Mouse (Mus musculus) frontal cortex, adult (tissue): Measurements from ENCODE around the gene Atxn2l.
A peak's percentile ranks its signal among the peaks of the same experiment; 100 is the strongest.

Experiments used
- ATAC-seq: cut with Nextera tagmentation; 2 replicates; pipeline ENCODE4 v1.9.2; 2017; ENCODE audit warnings: mild to moderate bottlenecking, moderate library complexity, mixed read lengths; ENCODE audit not compliant: low TSS enrichment

The Atxn2l gene

DNA sequence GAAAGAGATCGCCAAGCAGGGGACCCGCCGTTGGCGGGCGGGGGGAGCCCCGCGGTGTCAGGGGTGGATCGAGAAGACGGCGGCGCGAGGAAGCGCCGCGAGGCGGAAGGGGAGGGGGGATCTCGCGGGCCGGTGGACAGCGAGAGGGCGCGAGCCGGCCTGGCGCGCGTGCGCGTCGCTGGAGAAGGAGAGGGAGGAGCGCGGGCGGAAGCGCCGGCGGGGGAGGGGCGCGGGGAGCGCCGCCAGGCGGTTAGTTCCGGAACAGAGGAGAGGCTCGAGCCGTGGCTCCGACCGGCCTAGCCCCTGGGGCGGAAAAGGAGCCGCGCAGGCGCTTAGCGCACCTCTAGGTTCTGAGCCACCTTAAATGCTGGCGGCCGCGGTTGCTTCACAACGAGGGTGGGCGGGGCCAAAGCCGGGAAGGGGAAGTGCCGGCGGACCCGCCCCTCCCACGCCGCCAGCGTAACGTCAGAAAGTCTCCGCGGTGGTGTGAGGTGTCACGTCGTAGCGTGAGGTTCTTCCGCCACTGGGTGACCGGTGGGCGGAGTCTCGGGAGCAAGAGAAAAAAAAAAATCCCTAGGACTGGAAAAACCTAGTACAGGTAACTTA is at the start of gene Atxn2l:
Atxn2l (minus strand) TSS at position 165 of the 606 bp plus-strand sequence.
- ATAC-seq, result peak; percentile 84

GRCm38 (mm10) chr7:126545631-126546030 is 42.4 kb upstream of the Atxn2l start:
- ATAC-seq, result no peak

DNA sequence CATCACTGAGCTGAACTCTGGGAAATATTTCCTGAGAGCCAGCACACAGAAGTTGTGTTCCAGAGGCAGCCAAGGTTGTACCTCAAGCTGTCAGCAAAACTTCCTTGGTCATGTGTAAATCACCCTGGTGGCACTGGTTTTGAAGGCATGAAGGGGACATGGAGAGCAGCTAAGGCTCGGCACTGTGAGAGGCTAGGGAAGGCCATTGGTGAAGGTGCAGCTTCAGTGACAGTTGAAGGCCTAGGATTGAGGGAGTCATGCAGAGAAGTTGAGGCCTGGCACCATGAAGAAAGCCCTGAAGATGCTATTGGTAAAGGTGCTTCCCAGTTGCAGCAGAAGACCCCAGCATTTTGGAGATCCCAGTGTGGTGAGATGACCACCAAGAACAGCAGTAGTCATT is 38.4 kb upstream of the Atxn2l start:
- ATAC-seq, result no peak

- no peak for ATAC-seq
These were observed 34.8 kb upstream of the Atxn2l start for GRCm38 (mm10) chr7:126537820-126538585.

DNA sequence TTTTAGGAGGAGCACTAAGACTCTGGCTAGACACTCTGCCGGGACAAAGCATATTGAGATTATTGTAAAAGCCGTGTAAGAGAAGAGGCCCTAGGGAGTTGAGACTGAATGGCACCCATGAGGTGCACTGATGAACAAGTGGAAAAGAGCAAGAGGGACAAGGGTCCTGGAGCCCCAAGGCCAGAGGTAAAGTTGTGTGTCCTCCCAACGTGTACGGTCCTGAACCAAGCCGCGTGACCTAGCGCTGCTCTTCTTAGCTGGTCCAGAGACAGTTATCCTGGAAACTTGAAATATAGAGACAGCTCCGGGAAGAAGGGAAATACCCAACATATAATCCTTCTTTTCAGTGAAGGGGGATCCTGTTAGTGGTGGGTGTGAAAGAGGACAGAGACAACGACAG is 33.2 kb upstream of the Atxn2l start:
- no peak for ATAC-seq

- ATAC-seq, result no peak; the same call in 1 of the 2 replicates
These were observed 32.5 kb upstream of the Atxn2l start for GRCm38 (mm10) chr7:126535766-126536165.

DNA sequence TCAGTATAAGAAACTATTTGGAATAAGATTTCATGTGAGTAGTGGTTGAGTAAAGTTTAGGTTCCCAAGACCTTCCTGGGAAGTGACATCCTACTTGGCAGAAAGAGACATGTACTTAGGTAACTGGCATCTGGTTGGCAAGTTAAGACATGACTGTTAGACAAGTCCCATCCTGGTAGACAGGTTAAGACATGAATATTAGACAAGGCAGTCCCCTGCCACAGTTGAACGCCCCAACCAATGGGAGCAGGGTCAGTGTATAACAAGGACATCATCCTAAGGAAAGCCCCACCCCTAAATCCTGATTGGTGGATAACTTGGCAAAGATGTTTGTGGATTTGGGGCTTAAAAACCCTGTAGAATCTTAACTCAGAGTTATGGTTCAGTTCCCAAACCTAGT is 30.2 kb upstream of the Atxn2l start:
- ATAC-seq, result no peak

DNA sequence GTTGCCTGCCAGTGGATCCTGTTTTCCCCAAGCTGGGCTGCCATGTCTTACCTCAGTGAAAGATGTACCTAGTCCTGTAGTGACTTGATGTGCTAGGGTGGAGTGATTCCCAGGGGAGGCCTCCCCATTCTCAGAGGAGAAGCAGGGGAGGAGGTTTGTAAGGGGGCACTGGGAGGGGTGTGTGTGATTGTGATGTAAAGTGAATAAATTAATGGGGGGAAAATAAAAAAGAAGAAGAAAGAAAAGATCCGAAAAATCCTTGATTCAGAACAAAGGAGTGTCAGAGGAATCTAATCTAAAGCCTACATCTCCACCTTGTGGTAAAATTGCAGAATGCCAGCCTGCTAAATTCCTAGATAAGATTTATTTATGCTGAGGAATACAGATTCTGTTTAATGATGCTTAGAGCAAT is 24.9 kb upstream of the Atxn2l start:
- no peak; the same call in 1 of the 2 replicates for ATAC-seq

DNA sequence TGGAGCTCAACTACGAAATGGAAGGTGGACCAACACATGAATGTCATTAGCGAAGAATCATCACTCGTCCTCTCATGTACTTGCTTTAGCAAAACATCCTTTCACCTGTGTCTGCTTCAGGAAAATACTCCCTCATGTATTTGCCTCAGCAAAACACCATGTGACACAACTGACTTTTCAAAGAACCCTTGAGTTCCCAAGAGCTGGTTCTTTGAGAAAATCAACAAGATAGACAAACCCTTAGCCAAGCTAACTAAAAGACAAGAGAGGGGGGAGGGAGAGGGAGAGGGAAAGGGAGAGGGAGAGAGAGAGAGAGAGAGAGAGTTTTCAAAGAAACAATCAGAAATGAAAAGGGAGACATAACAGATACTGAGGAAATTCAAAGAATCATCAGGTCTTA is 20.1 kb upstream of the Atxn2l start:
- no peak for ATAC-seq

DNA sequence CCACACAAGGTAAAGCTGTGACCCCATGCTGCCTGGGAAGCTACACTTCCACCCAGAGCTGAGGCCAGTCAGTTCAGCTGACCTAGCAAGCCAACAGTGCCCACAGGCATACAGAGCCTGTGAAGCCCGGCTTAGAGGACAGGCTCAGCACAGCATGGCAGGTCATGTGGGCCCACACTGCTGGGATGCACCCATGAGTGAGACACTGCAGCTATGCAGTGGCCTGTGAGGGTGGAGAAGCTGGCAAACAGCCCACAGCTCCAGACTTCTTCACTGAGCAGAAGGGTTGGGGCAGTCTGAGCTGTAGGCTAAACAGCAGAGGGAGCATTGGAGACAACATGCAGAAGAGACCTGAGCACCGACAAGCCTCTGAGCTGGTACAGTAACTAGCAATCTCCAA is 16.3 kb upstream of the Atxn2l start:
- ATAC-seq, result no peak; the same call in 1 of the 2 replicates

DNA sequence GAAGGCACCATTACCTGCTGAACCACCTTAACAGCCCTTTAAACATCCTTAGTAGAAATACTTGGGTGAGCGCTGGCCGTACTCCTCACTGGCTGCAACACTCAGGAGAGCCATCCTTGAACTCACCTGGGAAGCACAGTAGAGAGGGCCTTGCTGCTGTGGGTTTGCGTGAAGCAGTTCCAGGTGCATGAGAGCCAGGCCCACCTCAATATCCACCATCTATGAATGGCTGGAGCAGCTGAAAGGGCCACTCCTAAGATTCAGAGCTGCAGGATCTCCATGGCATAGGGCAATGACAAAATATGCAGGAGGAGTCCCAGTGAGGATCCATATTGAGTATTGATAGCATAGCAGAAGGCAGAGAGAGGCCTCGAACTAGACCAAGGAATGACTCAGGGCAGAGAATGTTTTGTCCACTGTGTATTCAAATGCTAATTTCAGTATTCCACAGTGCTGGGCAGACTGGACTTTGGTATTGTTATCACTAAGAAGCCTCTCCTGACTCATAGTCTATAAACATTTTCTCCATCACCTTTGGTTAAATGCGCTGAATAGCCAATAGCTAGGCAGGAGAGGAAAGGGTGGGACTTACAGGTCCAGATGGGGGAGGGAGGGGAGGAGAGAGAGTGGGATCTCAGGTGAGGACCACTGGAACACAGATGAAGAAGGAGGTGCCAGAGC is 15.2 kb upstream of the Atxn2l start:
- no peak for ATAC-seq

DNA sequence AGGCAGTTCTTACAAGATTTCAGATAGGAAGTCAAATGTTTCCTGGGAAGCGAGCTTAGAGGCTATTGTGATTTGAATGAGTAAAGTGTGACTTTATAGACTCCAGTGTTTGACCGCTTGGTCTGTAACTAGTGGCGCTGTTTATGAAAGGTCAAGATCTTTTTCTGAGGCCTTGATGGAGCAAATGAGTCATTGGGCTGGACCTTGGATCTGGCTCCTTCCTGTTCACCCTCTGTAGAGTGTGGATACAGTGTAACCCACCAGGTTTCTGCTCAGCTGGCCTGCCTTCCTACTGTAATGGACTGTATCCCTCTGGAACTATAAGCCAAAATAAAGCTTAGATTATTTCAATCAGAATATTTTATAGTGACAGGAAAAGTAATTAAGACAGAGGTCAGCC is 8.1 kb upstream of the Atxn2l start:
- no peak for ATAC-seq

DNA sequence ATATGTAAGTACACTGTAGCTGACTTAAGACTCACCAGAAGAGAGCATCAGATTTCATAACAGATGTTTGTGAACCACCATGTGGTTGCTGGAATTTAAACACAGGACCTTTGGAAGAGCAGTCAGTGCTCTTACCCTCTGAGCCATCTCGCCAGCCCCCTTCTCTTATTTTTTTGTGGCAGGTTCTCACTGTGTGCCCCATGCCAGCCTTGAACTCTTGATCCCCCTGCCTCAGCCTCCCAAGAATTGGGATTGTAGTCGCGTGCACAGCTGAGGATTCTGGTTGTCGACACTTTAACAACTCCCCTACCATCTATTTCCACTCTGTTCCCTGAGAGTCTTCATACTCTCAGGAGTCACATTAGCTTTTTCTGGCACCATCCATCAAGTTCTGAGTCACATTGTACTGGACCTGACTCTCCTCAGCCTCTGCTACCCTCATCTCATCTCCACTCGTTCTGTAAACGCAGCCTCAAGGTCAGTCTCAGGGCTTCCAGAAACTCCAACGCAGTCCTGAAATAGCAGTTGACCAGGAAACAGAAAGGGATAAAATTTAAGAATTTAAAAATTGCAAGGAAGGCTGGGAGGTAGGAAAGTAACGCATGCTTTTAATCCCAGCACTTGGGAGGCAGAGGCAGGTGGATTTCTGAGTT is 4.0 kb upstream of the Atxn2l start:
- ATAC-seq, result no peak

- no peak for ATAC-seq
These were observed 1.7 kb upstream of the Atxn2l start for GRCm38 (mm10) chr7:126504913-126505312.

DNA sequence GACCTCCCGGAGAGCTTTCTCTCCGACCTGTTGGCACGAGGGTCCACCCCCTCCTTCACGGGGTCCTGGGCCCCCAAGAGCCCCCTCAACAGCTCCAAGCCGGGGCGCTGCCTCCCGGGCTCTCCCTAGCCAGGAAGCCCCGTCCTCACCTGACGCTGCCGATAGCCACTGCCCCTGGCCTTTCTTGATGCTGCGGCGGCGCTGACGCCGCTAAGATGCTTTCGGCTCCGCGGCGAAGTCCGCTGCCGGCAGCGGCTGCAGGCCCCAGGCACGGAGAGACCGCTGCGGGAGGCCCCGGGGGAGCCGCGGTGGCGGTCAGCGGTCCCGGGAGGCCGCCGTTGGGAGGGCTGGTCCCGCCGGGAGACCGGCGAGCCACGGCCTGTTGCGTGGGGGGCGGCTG is 486 bp downstream of the Atxn2l start:
- ATAC-seq, result no peak

DNA sequence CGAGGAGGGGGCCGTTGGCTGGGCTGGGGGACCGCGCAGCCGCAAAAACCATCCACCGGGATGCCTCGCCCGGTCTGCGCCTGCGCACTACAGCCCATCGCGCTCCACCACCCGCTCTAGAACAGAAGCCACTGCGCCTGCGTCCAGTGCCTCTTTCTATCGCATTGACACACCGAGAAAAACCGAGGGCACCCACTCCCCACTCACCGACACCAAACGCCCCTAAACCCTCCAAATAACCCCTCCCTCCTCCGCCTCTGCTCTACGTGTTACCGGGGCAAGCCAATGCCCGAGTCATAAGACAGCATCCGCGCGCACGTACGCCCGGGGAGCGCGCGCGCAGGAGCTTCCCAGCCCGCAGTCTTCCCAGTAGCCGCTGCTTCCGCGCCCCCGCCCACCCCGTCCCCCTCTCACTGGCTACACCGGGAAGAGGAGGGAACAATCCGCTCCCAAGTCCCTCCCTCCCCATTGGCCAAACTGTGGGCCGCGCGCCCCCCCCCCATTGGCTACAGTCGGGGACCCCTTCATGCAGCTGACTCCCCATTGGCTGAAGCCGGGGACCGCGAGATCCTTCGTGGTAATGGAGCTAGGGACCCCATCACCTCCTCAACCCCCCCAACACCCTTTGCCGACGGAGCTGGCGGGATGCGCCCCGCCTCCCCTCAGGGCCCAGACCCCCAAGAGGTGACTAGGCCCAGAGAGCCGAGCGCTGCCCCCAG is 1.1 kb downstream of the Atxn2l start:
- ATAC-seq, result peak; percentile 81

GRCm38 (mm10) chr7:126501684-126502022 is 1.6 kb downstream of the Atxn2l start:
- ATAC-seq, result no peak

GRCm38 (mm10) chr7:126499416-126499815 is 3.8 kb downstream of the Atxn2l start:
- ATAC-seq, result no peak

- ATAC-seq, result no peak
These were observed 5.3 kb downstream of the Atxn2l start for GRCm38 (mm10) chr7:126497966-126498365.

- no peak for ATAC-seq
These were observed 6.8 kb downstream of the Atxn2l start for GRCm38 (mm10) chr7:126496475-126496874.

GRCm38 (mm10) chr7:126494120-126494519 is 9.1 kb downstream of the Atxn2l start:
- ATAC-seq, result no peak

GRCm38 (mm10) chr7:126491973-126492372 is 11.3 kb downstream of the Atxn2l start:
- no peak for ATAC-seq
